Mouse (Mus musculus) forebrain, embryonic 10.5 days (tissue): ENCODE measurements around the gene Xrcc4. TPM values are rescaled to one million over a fixed set of nuclear protein-coding genes. Genes with fewer than 3 reads are reported as not detected.

Experiments used
- DNase-seq: peaks from one replicate; pipeline ENCODE4 v3.0.0-alpha.2; 2017; ENCODE audit warnings: low spot score; ENCODE audit errors: extremely low spot score
- H3K27ac ChIP-seq: fragments of 300-500 bp; sonication (generic); 2 replicates; pipeline ENCODE4 v1.5.1; 2016; ENCODE audit warnings: mild to moderate bottlenecking
- H3K27me3 ChIP-seq: fragments of 300-500 bp; sonication (generic); 2 replicates; pipeline ENCODE4 v1.6.1; 2016; ENCODE audit warnings: mild to moderate bottlenecking; ENCODE audit not compliant: poor library complexity, severe bottlenecking
- H3K36me3 ChIP-seq: fragments of 300-500 bp; sonication (generic); replicated peaks from 2 replicates; pipeline ENCODE4 v1.6.1; 2016; ENCODE audit warnings: mild to moderate bottlenecking, moderate library complexity
- H3K4me1 ChIP-seq: fragments of 300-500 bp; sonication (generic); 2 replicates; pipeline ENCODE4 v1.6.1; 2016
- H3K4me3 ChIP-seq: fragments of 300-500 bp; sonication (generic); 2 replicates; pipeline ENCODE4 v1.5.1; 2016; ENCODE audit warnings: mild to moderate bottlenecking, moderate library complexity
- H3K9me3 ChIP-seq: fragments of 300-500 bp; sonication (generic); 2 replicates; pipeline ENCODE4 v1.6.1; 2016; ENCODE audit warnings: mild to moderate bottlenecking, moderate library complexity
- WGBS: fragments of 180-500 bp; shearing (Covaris S2); methylation state at CpG from one replicate; pipeline ENCODE4 v1.1.7; 2016; 5-methylcytosine and 5-hydroxymethylcytosine counted together
- polyA plus RNA-seq: library from polyadenylated mRNA; unstranded; fragments of >200 nt; fragmentation: Nextera tagmentation; extraction: Ambion mirVana; gene quantifications from 2 replicates; pipeline ENCODE4 v1.2.1, GENCODE M21; 2016

The Xrcc4 gene
- polyA plus RNA-seq, 1 experiment from 2014 or later, result 9.5 TPM

GRCm38 (mm10) chr13:89913891-89914290 is 175.5 kb downstream of the Xrcc4 start:
- no peaks in the 10 kb centered on the region for H3K27me3 ChIP-seq
- peaks cover 7% of the 10 kb centered on the region for H3K4me1 ChIP-seq
- WGBS, result 90% methylated on average over 6 of the region's 6 CpGs
- no peaks in the 10 kb centered on the region for H3K9me3 ChIP-seq
- no peak overlapping the region for H3K27ac ChIP-seq
- no peaks in the 10 kb centered on the region for H3K36me3 ChIP-seq
- H3K4me3 ChIP-seq, result no peak overlapping the region
- no peak for DNase-seq

GRCm38 (mm10) chr13:89906120-89906519 is 183.3 kb downstream of the Xrcc4 start:
- H3K4me1 ChIP-seq, result peaks cover 6% of the 10 kb centered on the region
- 74% methylated on average over 2 of the region's 2 CpGs for WGBS

GRCm38 (mm10) chr13:89899066-89899465 is 190.3 kb downstream of the Xrcc4 start:
- no peak for DNase-seq
- 89% methylated on average over 4 of the region's 4 CpGs for WGBS
- H3K27me3 ChIP-seq, result no peaks in the 10 kb centered on the region
- H3K9me3 ChIP-seq, result no peaks in the 10 kb centered on the region
- H3K36me3 ChIP-seq, result no peaks in the 10 kb centered on the region
- H3K27ac ChIP-seq, result no peak overlapping the region
- no peaks in the 10 kb centered on the region for H3K4me1 ChIP-seq
- no peak overlapping the region for H3K4me3 ChIP-seq

More at GRCm38 (mm10) chr13:89906120-89906519, 183.3 kb downstream of the Xrcc4 start:
- H3K27me3 ChIP-seq, result no peaks in the 10 kb centered on the region
- H3K4me3 ChIP-seq, result no peak overlapping the region
- no peaks in the 10 kb centered on the region for H3K9me3 ChIP-seq
- H3K36me3 ChIP-seq, result no peaks in the 10 kb centered on the region
- H3K27ac ChIP-seq, result no peak overlapping the region
- no peak for DNase-seq

GRCm38 (mm10) chr13:89892140-89892539 is 197.3 kb downstream of the Xrcc4 start:
- DNase-seq, result no peak
- H3K4me3 ChIP-seq, result no peak overlapping the region
- no peak overlapping the region for H3K27ac ChIP-seq
- H3K27me3 ChIP-seq, result no peaks in the 10 kb centered on the region
- 85% methylated on average over 4 of the region's 4 CpGs for WGBS
- H3K4me1 ChIP-seq, result peaks cover 8% of the 10 kb centered on the region
- no peaks in the 10 kb centered on the region for H3K9me3 ChIP-seq
- no peaks in the 10 kb centered on the region for H3K36me3 ChIP-seq

- H3K36me3 ChIP-seq, result no peaks in the 10 kb centered on the region
- no peaks in the 10 kb centered on the region for H3K27me3 ChIP-seq
- no peaks in the 10 kb centered on the region for H3K9me3 ChIP-seq
- no peak overlapping the region for H3K4me3 ChIP-seq
- H3K4me1 ChIP-seq, result peaks cover 8% of the 10 kb centered on the region
- no peak for DNase-seq
- 87% methylated on average over 1 of the region's 1 CpGs for WGBS
- H3K27ac ChIP-seq, result no peak overlapping the region
Measured at GRCm38 (mm10) chr13:89890159-89890558, 199.2 kb downstream of the Xrcc4 start.

GRCm38 (mm10) chr13:89889074-89889473 is 200.3 kb downstream of the Xrcc4 start:
- H3K36me3 ChIP-seq, result no peaks in the 10 kb centered on the region
- WGBS, result 76% methylated on average over 5 of the region's 5 CpGs
- no peak for DNase-seq
- peaks cover 8% of the 10 kb centered on the region for H3K4me1 ChIP-seq
- H3K27me3 ChIP-seq, result no peaks in the 10 kb centered on the region
- H3K27ac ChIP-seq, result no peak overlapping the region
- H3K9me3 ChIP-seq, result no peaks in the 10 kb centered on the region
- H3K4me3 ChIP-seq, result no peak overlapping the region

- H3K4me3 ChIP-seq, result no peak overlapping the region
- no peaks in the 10 kb centered on the region for H3K27me3 ChIP-seq
- peaks cover 5% of the 10 kb centered on the region for H3K4me1 ChIP-seq
- 76% methylated on average over 1 of the region's 1 CpGs for WGBS
- no peaks in the 10 kb centered on the region for H3K36me3 ChIP-seq
- H3K9me3 ChIP-seq, result no peaks in the 10 kb centered on the region
- DNase-seq, result no peak
- H3K27ac ChIP-seq, result no peak overlapping the region
Measured at GRCm38 (mm10) chr13:89883523-89883922, 205.9 kb downstream of the Xrcc4 start.

- 73% methylated on average over 2 of the region's 2 CpGs for WGBS
- Histone ChIP-seq H3K4me1 (peaks cover 4% of the 10 kb centered on the region; the same call in 1 of the 2 replicates), H3K36me3 (no peaks in the 10 kb centered on the region), H3K27me3 (no peaks in the 10 kb centered on the region), H3K27ac (no peak overlapping the region), H3K9me3 (no peaks in the 10 kb centered on the region), H3K4me3 (no peak overlapping the region)
- DNase-seq, result no peak
Measured at GRCm38 (mm10) chr13:89881281-89881680, 208.1 kb downstream of the Xrcc4 start.

GRCm38 (mm10) chr13:89878832-89879468 is 210.5 kb downstream of the Xrcc4 start:
- no peak overlapping the region for H3K4me3 ChIP-seq
- peaks cover 4% of the 10 kb centered on the region; the same call in 1 of the 2 replicates for H3K4me1 ChIP-seq
- WGBS, result 91% methylated on average over 10 of the region's 10 CpGs
- H3K27me3 ChIP-seq, result no peaks in the 10 kb centered on the region
- H3K27ac ChIP-seq, result no peak overlapping the region
- no peaks in the 10 kb centered on the region for H3K36me3 ChIP-seq
- no peak for DNase-seq
- H3K9me3 ChIP-seq, result no peaks in the 10 kb centered on the region

GRCm38 (mm10) chr13:89875499-89875898 is 213.9 kb downstream of the Xrcc4 start:
- no peaks in the 10 kb centered on the region for H3K27me3 ChIP-seq
- no peaks in the 10 kb centered on the region for H3K9me3 ChIP-seq
- H3K36me3 ChIP-seq, result no peaks in the 10 kb centered on the region
- WGBS, result 95% methylated on average over 4 of the region's 4 CpGs
- no peak overlapping the region for H3K27ac ChIP-seq
- no peak for DNase-seq
- H3K4me3 ChIP-seq, result no peak overlapping the region
- H3K4me1 ChIP-seq, result no peaks in the 10 kb centered on the region

- 93% methylated on average over 3 of the region's 3 CpGs for WGBS
- Histone ChIP-seq H3K4me1 (no peaks in the 10 kb centered on the region), H3K9me3 (no peaks in the 10 kb centered on the region), H3K36me3 (no peaks in the 10 kb centered on the region), H3K27me3 (no peaks in the 10 kb centered on the region), H3K27ac (no peak overlapping the region), H3K4me3 (no peak overlapping the region)
- DNase-seq, result no peak
Measured at GRCm38 (mm10) chr13:89872725-89873124, 216.7 kb downstream of the Xrcc4 start.

- no peak overlapping the region for H3K4me3 ChIP-seq
- WGBS, result 91% methylated on average over 5 of the region's 5 CpGs
- H3K4me1 ChIP-seq, result no peaks in the 10 kb centered on the region
- no peaks in the 10 kb centered on the region for H3K27me3 ChIP-seq
- H3K36me3 ChIP-seq, result no peaks in the 10 kb centered on the region
- no peak overlapping the region for H3K27ac ChIP-seq
- DNase-seq, result no peak
- H3K9me3 ChIP-seq, result no peaks in the 10 kb centered on the region
Measured at GRCm38 (mm10) chr13:89854139-89854538, 235.3 kb downstream of the Xrcc4 start.

GRCm38 (mm10) chr13:89850746-89851145 is 238.7 kb downstream of the Xrcc4 start:
- 91% methylated on average over 2 of the region's 2 CpGs for WGBS
- no peak overlapping the region for H3K4me3 ChIP-seq
- no peak overlapping the region for H3K27ac ChIP-seq
- no peaks in the 10 kb centered on the region for H3K27me3 ChIP-seq
- no peak for DNase-seq
- no peaks in the 10 kb centered on the region for H3K36me3 ChIP-seq
- H3K9me3 ChIP-seq, result no peaks in the 10 kb centered on the region
- no peaks in the 10 kb centered on the region for H3K4me1 ChIP-seq

GRCm38 (mm10) chr13:89849955-89850354 is 239.5 kb downstream of the Xrcc4 start:
- H3K4me1 ChIP-seq, result no peaks in the 10 kb centered on the region
- H3K9me3 ChIP-seq, result no peaks in the 10 kb centered on the region
- H3K27ac ChIP-seq, result no peak overlapping the region
- no peak overlapping the region for H3K4me3 ChIP-seq
- 96% methylated on average over 1 of the region's 1 CpGs for WGBS
- DNase-seq, result no peak
- H3K36me3 ChIP-seq, result no peaks in the 10 kb centered on the region
- H3K27me3 ChIP-seq, result no peaks in the 10 kb centered on the region
